Mouse (Mus musculus) gastrocnemius, postnatal 25 days (tissue): ENCODE measurements around the gene Ace3. TPM values are rescaled to one million over a fixed set of nuclear protein-coding genes. Genes with fewer than 3 reads are reported as not detected.

Experiments used
- DNase-seq: peaks from one replicate; pipeline ENCODE4 v3.0.0; 2022
- long read RNA-seq, 2 experiments: library from polyadenylated mRNA; stranded (forward); transcript quantifications; one replicate each; pipeline ENCODE4 v2.0.0; 2021
- total RNA-seq, 2 experiments: library from RNA; stranded (reverse); gene quantifications; 1 replicate in 1 of 2; 2 replicates in 1 of 2; pipeline ENCODE4 v1.2.3; 2021

Ace3 gene
- total RNA-seq = not detected
- long read RNA-seq, experiment 1 = 0 reads
- long read RNA-seq, experiment 2 = 0 reads

DNA sequence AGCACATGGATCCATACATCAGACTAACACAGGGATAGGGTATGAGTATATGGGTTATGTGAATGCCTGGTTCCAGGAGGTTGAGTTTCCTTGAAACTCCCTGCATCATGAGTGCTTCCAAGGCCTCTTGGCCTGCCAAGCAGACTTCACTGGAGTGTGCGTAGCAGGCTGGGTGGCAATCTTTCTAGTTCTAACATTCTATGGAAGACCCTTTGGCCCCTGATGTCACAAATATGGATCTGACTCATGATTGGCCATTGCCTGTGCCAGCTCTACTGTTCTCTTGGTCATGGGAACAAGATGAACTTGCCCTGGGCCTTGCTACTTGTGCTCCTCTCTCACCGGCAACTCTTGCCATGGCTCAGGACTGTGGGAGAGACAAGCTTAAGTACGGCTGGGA lies at the start of gene Ace3:
Gene Ace3, plus strand, starts transcription at position 301 of the 400 bp plus-strand sequence.
- DNase-seq = no peak

- DNase-seq = peak; percentile 51
Observed at GRCm38 (mm10) chr11:105944770-105945672, 49.5 kb upstream of the Ace3 start.

DNA sequence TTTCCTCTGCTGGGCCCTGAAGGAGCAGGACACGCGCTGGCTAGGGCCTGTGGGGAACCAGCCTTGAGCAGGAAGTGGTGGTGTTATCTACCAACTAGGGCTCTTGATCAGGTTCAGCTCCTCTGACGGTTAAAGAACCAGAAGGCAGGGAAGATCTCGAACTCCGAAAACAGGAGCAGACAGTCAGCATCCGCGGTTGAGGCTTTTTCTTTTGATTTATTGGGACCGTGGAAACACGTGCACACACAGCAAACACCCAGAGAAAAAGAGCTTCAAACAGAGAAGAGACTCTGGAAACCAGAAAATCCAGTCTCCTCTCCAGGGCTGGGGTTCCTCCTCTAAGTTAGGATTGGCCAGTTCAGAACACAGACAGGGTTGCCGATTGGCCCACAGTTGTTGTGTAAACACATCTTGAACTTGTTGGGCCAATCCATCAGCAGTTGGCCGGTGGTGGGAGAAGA lies 47.8 kb upstream of the Ace3 start:
- no peak for DNase-seq

- DNase-seq = no peak
Observed at GRCm38 (mm10) chr11:105948255-105948654, 46.2 kb upstream of the Ace3 start.

DNA sequence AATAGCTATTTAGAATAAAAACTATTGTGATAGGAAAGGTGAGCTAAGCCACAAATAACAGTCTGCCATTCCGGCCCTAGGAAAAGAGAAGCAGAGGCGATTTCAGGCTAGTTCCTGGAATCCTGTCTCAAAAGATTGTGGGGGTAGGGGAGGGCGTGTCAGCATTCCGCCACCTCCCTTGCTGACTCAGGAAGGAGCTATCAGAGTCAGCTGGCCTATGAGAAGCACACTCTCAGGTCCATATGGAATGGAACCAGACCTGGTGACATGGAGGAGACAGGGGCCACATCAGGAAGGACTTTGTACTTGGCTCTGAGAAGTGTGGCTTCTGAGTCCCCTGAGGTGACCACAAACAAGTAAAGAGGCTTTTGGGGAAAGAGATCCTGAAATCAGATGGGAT lies 44.0 kb upstream of the Ace3 start:
- DNase-seq = no peak

- no peak for DNase-seq
Observed at GRCm38 (mm10) chr11:105951601-105952044, 42.9 kb upstream of the Ace3 start.

DNA sequence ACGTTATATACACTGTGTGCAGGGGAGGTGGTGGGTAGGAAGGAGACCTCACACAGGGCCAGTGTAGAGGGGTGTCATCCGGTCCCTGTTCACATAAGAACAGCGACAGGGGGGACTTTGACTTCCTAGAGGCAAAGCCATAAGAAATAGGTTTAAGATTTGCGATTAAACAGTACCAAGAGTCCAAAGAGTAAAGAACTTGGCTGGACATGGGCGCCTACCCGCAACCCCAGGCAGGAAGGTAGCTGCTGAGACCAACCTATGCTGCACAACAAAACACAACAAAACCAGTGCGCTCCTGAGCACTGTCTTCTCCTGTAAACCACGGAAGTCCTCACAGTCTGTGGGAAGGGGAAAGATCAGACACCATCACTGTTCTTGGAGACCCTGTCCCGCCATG lies 42.4 kb upstream of the Ace3 start:
- no peak for DNase-seq

DNA sequence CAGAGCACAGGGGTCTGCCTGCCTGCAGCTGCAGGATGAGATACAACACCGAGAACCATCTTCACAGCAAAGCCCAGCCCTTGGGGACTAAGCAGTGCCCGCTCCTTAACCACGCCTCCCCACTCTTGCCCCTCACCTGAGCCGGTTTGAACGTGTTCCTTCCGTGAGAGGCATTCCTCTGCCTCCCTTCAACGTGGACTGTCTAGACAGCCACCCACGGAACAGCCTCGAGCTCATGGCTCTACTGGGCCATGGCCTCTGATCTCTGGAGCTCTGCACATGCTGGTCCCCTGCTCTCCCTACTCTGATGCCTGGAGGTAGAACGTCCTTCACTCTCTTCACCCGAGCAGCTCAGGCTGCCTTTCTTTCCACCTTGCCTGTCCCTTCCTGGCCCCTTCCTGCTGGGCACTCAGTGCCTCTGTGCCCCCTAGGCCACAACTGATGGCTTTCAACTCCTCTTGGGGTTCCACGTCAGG lies 41.5 kb upstream of the Ace3 start, which contains the start of gene Cyb561:
Gene Cyb561, minus strand, starts transcription at position 426 of the 476 bp plus-strand sequence.
- DNase-seq = no peak

GRCm38 (mm10) chr11:105953402-105953801 lies 41.1 kb upstream of the Ace3 start:
- peak; percentile 66 for DNase-seq

GRCm38 (mm10) chr11:105955815-105956430 lies 38.6 kb upstream of the Ace3 start:
- DNase-seq = no peak

DNA sequence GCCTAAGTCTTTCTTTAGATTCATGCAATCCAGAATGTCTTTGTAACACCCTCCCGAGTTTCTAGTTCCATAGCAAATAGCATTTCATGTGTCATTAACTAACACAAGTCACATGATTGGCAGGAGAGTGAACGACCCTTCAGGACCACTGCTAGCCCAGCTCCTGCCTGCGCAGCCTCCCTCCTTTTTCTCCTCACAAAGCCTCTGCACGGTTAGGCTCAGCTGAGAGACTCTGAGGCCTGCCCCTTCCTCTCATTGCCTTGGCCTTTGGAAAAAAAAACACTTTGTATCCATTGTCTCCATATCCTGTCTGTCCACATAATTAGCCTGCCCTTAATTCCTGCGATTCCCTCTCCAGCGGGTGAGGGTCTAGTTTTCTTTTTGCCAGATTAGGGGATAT lies 37.0 kb upstream of the Ace3 start:
- DNase-seq = no peak

GRCm38 (mm10) chr11:105958566-105958965 lies 35.9 kb upstream of the Ace3 start:
- no peak for DNase-seq

GRCm38 (mm10) chr11:105959355-105959754 lies 35.1 kb upstream of the Ace3 start:
- DNase-seq = no peak

DNA sequence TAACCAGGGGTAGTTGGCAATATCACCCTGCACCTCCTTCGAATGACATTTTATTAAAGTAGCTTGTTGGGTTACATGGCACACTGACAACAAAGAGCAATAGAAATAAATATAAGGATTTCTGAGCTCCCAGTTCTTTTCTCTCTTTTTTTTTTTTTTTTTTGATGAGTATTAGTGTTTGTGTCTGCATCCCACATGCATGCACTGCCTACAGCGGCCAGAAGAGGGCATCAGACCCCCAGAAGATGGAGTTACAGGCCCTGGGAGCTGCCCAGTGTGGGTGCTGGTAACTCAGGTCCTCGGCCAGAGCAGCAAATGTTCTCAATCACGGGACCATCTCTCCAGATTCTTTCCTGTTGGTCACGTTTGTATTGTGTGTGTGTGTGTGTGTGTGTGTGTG lies 29.8 kb upstream of the Ace3 start:
- no peak for DNase-seq

GRCm38 (mm10) chr11:105966288-105966687 lies 28.2 kb upstream of the Ace3 start:
- DNase-seq = peak; percentile 35

DNA sequence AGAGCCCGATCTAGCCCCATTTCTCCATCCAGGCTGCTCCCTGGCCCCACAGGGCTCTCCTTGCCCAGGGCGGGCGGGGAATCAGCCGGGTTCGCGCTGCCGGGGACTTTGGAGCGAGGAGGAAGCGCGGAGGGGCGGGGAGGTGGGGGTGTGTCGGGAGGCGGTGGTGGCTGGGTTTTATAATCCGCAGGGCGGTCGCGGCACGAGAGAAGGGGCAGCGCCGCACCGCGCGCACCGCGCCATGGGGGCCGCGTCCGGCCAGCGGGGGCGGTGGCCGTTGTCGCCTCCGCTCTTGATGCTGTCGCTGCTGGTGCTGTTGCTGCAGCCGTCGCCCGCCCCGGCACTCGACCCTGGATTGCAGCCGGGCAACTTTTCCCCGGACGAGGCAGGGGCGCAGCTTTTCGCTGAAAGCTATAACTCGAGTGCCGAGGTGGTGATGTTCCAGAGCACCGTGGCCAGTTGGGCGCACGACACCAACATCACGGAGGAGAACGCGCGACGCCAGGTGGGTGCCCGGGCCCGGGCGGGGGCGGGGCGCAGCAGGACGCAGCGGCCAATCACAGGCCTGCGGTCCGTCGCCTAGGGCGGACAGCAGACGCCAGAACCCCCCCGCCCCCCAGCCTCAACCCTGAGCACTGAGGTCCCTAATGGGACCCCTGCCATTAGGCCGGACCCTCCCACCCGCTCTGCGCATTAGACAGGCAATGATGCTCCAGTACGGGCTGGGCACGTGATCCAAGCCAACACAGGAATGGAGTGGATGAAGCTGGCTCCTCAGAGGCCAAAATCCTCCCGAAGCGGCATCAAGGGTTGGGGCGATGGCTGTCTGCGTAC lies 26.5 kb upstream of the Ace3 start, which contains the start of gene Ace:
Gene Ace, plus strand, starts transcription at position 205 of the 834 bp plus-strand sequence.
- DNase-seq = peak; percentile 63

DNA sequence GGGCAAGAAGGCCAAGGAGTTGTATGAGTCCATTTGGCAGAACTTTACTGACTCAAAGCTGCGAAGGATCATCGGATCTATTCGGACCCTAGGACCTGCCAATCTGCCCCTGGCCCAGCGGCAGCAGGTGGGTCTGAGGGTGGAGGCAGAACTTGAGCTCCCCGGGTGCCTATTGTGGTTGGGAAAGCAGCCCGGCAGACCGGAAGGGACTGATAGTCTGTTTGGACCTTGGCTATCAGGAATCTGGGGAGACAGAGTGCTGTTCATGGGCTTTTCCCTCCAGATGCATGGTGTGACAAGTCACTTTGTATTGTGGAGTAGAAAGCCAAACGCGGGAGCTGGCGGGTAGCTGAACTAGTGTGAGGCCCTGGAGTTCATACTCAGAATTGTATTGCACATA lies 25.5 kb upstream of the Ace3 start:
- DNase-seq = no peak

DNA sequence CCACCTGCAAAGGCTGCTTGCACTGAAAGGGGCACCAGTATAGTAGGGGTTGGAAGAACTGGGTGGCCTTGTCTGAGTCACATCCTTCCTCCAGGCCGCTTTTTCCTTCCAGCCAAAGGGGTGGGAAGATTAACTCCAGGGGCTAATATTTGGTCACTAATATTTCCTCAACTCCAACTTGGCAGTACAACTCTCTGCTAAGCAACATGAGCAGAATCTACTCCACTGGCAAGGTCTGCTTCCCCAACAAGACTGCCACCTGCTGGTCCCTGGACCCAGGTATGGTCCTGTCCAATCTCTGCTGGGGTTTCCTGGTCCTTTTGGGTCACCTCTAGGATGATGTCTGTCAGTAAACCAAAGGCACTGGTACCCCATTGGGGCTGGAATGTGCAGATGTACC lies 25.0 kb upstream of the Ace3 start:
- DNase-seq = peak; percentile 70

DNA sequence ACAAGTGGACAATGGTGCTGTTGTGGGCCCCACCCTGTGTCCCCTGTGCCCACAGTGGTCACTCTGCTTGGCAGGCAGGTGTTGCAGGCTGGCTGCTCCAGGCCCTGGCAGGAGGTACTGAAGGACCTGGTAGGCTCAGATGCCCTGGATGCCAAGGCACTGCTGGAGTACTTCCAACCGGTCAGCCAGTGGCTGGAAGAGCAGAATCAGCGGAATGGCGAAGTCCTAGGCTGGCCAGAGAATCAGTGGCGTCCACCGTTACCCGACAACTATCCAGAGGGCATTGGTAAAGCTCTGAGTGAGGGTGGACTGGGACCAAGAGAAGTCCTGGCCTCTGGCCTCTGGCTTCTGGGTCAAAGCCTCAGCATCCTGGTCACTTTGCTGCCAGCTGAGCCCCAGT lies 19.9 kb upstream of the Ace3 start:
- DNase-seq = peak; percentile 76

DNA sequence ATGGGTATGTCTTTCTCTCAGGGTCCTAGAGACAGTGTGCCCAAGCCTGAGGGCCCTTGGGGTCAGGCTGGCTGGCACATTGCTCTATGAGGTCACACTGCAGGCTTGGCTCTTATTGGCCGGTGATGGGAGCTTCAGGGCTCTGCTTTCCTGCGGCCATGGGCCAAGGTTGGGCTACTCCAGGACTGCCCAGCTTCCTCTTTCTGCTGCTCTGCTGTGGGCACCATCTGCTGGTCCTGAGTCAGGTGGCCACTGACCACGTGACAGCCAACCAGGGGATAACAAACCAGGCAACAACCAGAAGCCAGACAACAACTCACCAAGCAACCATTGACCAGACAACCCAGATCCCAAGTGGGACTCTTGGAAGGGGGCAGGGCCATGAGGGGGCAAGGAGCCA lies 19.4 kb upstream of the Ace3 start:
- DNase-seq = no peak

DNA sequence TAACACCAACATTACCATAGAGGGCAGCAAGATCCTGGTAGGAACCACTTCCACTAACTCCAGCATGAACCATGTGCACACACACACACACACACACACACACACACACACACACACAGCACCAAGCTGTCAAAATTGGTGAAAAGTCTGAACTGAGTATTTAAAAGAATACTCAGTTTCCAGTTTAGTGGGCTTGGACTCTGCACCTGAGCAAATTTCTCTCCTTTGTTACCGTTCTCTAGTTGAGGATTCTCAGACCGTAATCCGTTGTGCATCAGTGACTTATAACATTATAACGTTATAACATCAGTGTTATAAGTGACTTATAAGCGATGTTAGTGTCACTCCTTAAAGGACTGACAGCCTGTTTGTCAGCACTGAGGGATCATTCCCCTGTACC lies 18.8 kb upstream of the Ace3 start:
- DNase-seq = no peak

DNA sequence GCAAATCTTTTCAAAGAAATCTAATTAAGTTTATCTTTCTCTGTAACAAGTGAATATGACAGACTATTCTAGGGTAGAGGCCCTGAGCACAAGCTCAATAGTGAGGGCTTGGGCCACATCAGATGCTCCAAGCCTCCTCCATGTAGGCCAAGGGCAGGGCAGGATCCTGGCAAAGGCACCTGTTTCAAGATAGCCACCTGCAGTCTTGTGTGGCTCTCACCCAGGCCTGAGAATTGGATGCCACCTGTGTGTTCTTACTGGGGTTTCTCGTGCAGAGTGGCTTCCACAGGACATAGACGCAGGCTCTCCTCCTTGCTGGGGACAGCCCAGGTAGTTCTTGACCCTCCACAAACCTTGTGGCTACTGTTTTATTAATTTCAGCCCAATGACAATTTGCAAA lies 16.2 kb upstream of the Ace3 start:
- no peak for DNase-seq
